Mouse (Mus musculus) erythroblast, embryonic 14.5 days (primary cell): ENCODE results near the gene Morc1.

Source experiments
- GATA1 ChIP-seq: IDR thresholded peaks from 2 replicates; pipeline ENCODE4 v1.6.1; 2012; ENCODE audit warnings: low read length, inconsistent platforms, mixed read lengths
- TAL1 ChIP-seq: IDR thresholded peaks from 3 replicates; pipeline ENCODE4 v1.6.1; 2012; ENCODE audit warnings: low read length, inconsistent platforms, mixed read lengths

DNA sequence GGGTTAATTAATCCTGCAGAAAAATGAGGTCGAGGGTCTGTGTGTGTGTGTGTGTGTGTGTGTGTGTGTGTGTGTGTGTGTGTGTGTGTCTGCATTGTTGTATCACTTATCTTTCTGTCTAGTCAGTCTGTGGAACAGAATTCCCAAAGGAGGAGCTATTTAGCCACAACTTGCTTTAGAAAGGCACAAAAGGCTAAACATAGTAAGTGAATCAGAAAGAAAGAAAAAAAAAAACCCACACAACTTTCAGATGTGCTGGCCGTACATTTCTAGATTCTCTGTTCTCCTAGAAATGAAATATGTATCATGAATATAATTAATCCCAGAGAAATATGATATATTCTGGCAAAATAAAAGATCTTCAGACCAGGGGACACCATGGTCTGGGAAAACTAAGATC lies 190.0 kb downstream of the Morc1 start:
- TF ChIP-seq TAL1 (no peak), GATA1 (no peak)
